Mouse (Mus musculus) small intestine, adult 2 months (tissue): ENCODE data around the gene Fbxl2. TPM values are rescaled to one million over a fixed set of nuclear protein-coding genes. Genes with fewer than 3 reads are reported as not detected.

Experiments used
- H3K27ac ChIP-seq: fragments of 200-500 bp; 2 replicates; pipeline ENCODE4 v1.5.1; 2012; ENCODE audit warnings: low read depth, low read length, control low read depth, inconsistent platforms; ENCODE audit not compliant: insufficient read depth
- H3K27me3 ChIP-seq: fragments of 200-500 bp; 2 replicates; pipeline ENCODE4 v1.6.1; 2012; ENCODE audit warnings: mild to moderate bottlenecking, moderate library complexity, low read length, inconsistent platforms; ENCODE audit not compliant: control insufficient read depth, insufficient read depth
- H3K36me3 ChIP-seq: fragments of 200-500 bp; 2 replicates; pipeline ENCODE4 v1.6.1; 2012; ENCODE audit warnings: mild to moderate bottlenecking, low read length, control low read depth, inconsistent platforms; ENCODE audit not compliant: control insufficient read depth, insufficient read depth
- H3K4me1 ChIP-seq: fragments of 200-500 bp; 2 replicates; pipeline ENCODE4 v1.6.1; 2012; ENCODE audit warnings: low read length, inconsistent platforms, mixed read lengths; ENCODE audit not compliant: control insufficient read depth, insufficient read depth, insufficient read length
- H3K4me3 ChIP-seq: fragments of 200-500 bp; 2 replicates; pipeline ENCODE4 v1.5.1; 2012; ENCODE audit warnings: low read depth, mild to moderate bottlenecking, control low read depth, inconsistent platforms, low read length, moderate library complexity
- CTCF ChIP-seq: fragments of 200-500 bp; IDR thresholded peaks from 2 replicates; pipeline ENCODE4 v1.5.1; 2012; ENCODE audit warnings: low read depth, mild to moderate bottlenecking, control low read depth, inconsistent platforms, low read length, moderate library complexity, mixed read lengths; ENCODE audit not compliant: insufficient replicate concordance, insufficient read length; ENCODE audit errors: extremely low read depth
- POLR2A ChIP-seq: fragments of 200-500 bp; IDR thresholded peaks from 2 replicates; pipeline ENCODE4 v1.6.1; 2012; ENCODE audit warnings: low read depth, mild to moderate bottlenecking, control low read depth, inconsistent platforms, low read length, moderate library complexity
- WGBS: fragments of 180-500 bp; shearing (Covaris S2); methylation state at CpG from one replicate; pipeline ENCODE4 v1.1.7; 2018; 5-methylcytosine and 5-hydroxymethylcytosine counted together
- polyA plus RNA-seq: library from polyadenylated mRNA; depleted of rRNA; stranded (reverse); fragments of >200 nt; gene quantifications from 2 replicates; pipeline ENCODE4 v1.2.3, GENCODE M21; 2012

Gene Fbxl2
- polyA plus RNA-seq, 1 experiment, result 1.2 TPM

GRCm38 (mm10) chr9:114016402-114016801 lies 29.6 kb downstream of the Fbxl2 start:
- Histone ChIP-seq H3K4me1 (no peaks in the 10 kb centered on the region), H3K36me3 (no peaks in the 10 kb centered on the region), H3K27me3 (no peaks in the 10 kb centered on the region), H3K4me3 (no peak overlapping the region), H3K27ac (no peak overlapping the region)
- 45% methylated on average over 4 of the region's 4 CpGs for WGBS
- no peak for TF ChIP-seq CTCF
- TF ChIP-seq POLR2A, result no peak

GRCm38 (mm10) chr9:114015724-114016123 lies 30.3 kb downstream of the Fbxl2 start:
- no peaks in the 10 kb centered on the region for H3K27me3 ChIP-seq
- H3K4me1 ChIP-seq, result no peaks in the 10 kb centered on the region
- H3K4me3 ChIP-seq, result no peak overlapping the region
- no peak for TF ChIP-seq POLR2A
- TF ChIP-seq CTCF, result peak; percentile 10; the same call in 1 of the 2 replicates
- 89% methylated on average over 4 of the region's 4 CpGs for WGBS
- no peaks in the 10 kb centered on the region for H3K36me3 ChIP-seq
- no peak overlapping the region for H3K27ac ChIP-seq

- 55% methylated on average over 1 of the region's 1 CpGs for WGBS
- Histone ChIP-seq H3K36me3 (no peaks in the 10 kb centered on the region), H3K4me1 (no peaks in the 10 kb centered on the region), H3K27ac (no peak overlapping the region), H3K4me3 (no peak overlapping the region), H3K27me3 (no peaks in the 10 kb centered on the region)
- TF ChIP-seq CTCF, result no peak
- TF ChIP-seq POLR2A, result no peak
Measured at GRCm38 (mm10) chr9:114014034-114014433, 32.0 kb downstream of the Fbxl2 start.

- 79% methylated on average over 18 of the region's 18 CpGs for WGBS
- TF ChIP-seq POLR2A, result no peak
- no peak for TF ChIP-seq CTCF
- H3K4me3 ChIP-seq, result no peak overlapping the region
Measured at GRCm38 (mm10) chr9:114011203-114011602, 34.8 kb downstream of the Fbxl2 start.

GRCm38 (mm10) chr9:114009526-114009925 lies 36.5 kb downstream of the Fbxl2 start:
- no peak for TF ChIP-seq CTCF
- TF ChIP-seq POLR2A, result no peak
- no peaks in the 10 kb centered on the region for H3K36me3 ChIP-seq
- no peak overlapping the region for H3K4me3 ChIP-seq
- H3K27ac ChIP-seq, result no peak overlapping the region
- no peaks in the 10 kb centered on the region for H3K27me3 ChIP-seq
- 47% methylated on average over 5 of the region's 5 CpGs for WGBS
- H3K4me1 ChIP-seq, result no peaks in the 10 kb centered on the region

More at GRCm38 (mm10) chr9:114011203-114011602, 34.8 kb downstream of the Fbxl2 start:
- H3K4me1 ChIP-seq, result no peaks in the 10 kb centered on the region
- no peaks in the 10 kb centered on the region for H3K36me3 ChIP-seq
- H3K27ac ChIP-seq, result no peak overlapping the region
- H3K27me3 ChIP-seq, result no peaks in the 10 kb centered on the region

GRCm38 (mm10) chr9:114007850-114008350 lies 38.1 kb downstream of the Fbxl2 start:
- WGBS, result 88% methylated on average over 9 of the region's 9 CpGs
- Histone ChIP-seq H3K36me3 (no peaks in the 10 kb centered on the region), H3K27me3 (no peaks in the 10 kb centered on the region), H3K4me3 (no peak overlapping the region), H3K27ac (no peak overlapping the region), H3K4me1 (no peaks in the 10 kb centered on the region)
- TF ChIP-seq CTCF (no peak), POLR2A (no peak)

- WGBS, result 72% methylated on average over 9 of the region's 9 CpGs
Measured at GRCm38 (mm10) chr9:114006801-114007200, 39.2 kb downstream of the Fbxl2 start.

More at GRCm38 (mm10) chr9:114006801-114007200, 39.2 kb downstream of the Fbxl2 start:
- H3K27me3 ChIP-seq, result no peaks in the 10 kb centered on the region
- no peaks in the 10 kb centered on the region for H3K4me1 ChIP-seq
- H3K27ac ChIP-seq, result no peak overlapping the region
- no peaks in the 10 kb centered on the region for H3K36me3 ChIP-seq
- TF ChIP-seq CTCF (no peak), POLR2A (no peak)
- no peak overlapping the region for H3K4me3 ChIP-seq
